Mouse (Mus musculus) ES-E14 (cell line): ENCODE measurements at regions not wholly inside any gene's neighbourhood (a gene's known extent, or its start where the extent isn't known, plus 50 kb on each side); places are given as distances from the start of the nearest gene placed in this dataset.

Experiments
- DNase-seq: peaks from one replicate; pipeline ENCODE4 v3.0.0-alpha.2; 2013; ENCODE audit warnings: low read depth, low spot score
- H3K27ac ChIP-seq: 2 replicates; pipeline ENCODE4 v1.5.1; 2012; ENCODE audit warnings: low read depth, mild to moderate bottlenecking, low read length, moderate library complexity, mixed read lengths; ENCODE audit not compliant: poor library complexity, insufficient read depth, severe bottlenecking
- H3K36me3 ChIP-seq: 2 replicates; pipeline ENCODE4 v1.6.1; 2012; ENCODE audit warnings: mild to moderate bottlenecking, low read length, moderate library complexity, mixed read lengths; ENCODE audit not compliant: control insufficient read depth, poor library complexity, insufficient read depth, severe bottlenecking
- H3K4me1 ChIP-seq, 2 experiments: fragments of 150-350 bp in 1 of 2; sonication (generic) in 1 of 2; 2 replicates each; pipeline ENCODE4 v1.6.1; 2012; ENCODE audit warnings: low read length in 2 of 2, mild to moderate bottlenecking in 1 of 2, mixed read lengths in 1 of 2; ENCODE audit not compliant: control insufficient read depth in 2 of 2, insufficient read depth in 2 of 2, poor library complexity in 1 of 2
- H3K4me3 ChIP-seq, 2 experiments: fragments of 150-350 bp in 1 of 2; sonication (generic) in 1 of 2; 2 replicates each; pipeline ENCODE4 v1.5.1; 2012; ENCODE audit warnings: low read length in 2 of 2, low read depth in 1 of 2, mild to moderate bottlenecking in 1 of 2, mixed read lengths in 1 of 2; ENCODE audit not compliant: insufficient read depth in 1 of 2, poor library complexity in 1 of 2, severe bottlenecking in 1 of 2
- H3K9ac ChIP-seq: 2 replicates; pipeline ENCODE4 v1.6.1; 2012; ENCODE audit warnings: low read depth, mild to moderate bottlenecking, low read length, mixed read lengths; ENCODE audit not compliant: poor library complexity, insufficient read depth, severe bottlenecking
- H3K9me3 ChIP-seq: fragments of 150-350 bp; sonication (generic); 2 replicates; pipeline ENCODE4 v1.6.1; 2012; ENCODE audit warnings: low read depth, mild to moderate bottlenecking, low read length; ENCODE audit not compliant: control insufficient read depth, insufficient read depth
- CHD2 ChIP-seq: IDR thresholded peaks from 2 replicates; pipeline ENCODE4 v1.6.1; 2014; ENCODE audit warnings: mild to moderate bottlenecking, low read depth, low read length, inconsistent platforms
- HCFC1 ChIP-seq: IDR thresholded peaks from 2 replicates; pipeline ENCODE4 v1.6.1; 2012; ENCODE audit warnings: low read length, inconsistent platforms, borderline replicate concordance; ENCODE audit not compliant: insufficient read depth
- MAFK ChIP-seq: IDR thresholded peaks from 2 replicates; pipeline ENCODE4 v1.6.1; 2014; ENCODE audit warnings: mild to moderate bottlenecking, low read depth, low read length, inconsistent platforms; ENCODE audit not compliant: insufficient read depth
- ZC3H11A ChIP-seq: IDR thresholded peaks from 2 replicates; pipeline ENCODE4 v1.6.1; 2012; ENCODE audit warnings: low read depth, mild to moderate bottlenecking, inconsistent platforms, low read length, borderline replicate concordance
- ZNF384 ChIP-seq: IDR thresholded peaks from 2 replicates; pipeline ENCODE4 v1.6.1; 2012; ENCODE audit warnings: low read depth, low read length, inconsistent platforms
- in situ Hi-C, 2 experiments: fragments of 600-800 bp; cut with MboI; formaldehyde crosslinking; loops; one replicate each; pipeline ENCODE4 v1.15.1; 2025; ENCODE audit warnings: low sequenced_read_pairs in 2 of 2, inconsistent platforms in 1 of 2; ENCODE audit not compliant: unreplicated experiment in 2 of 2

- H3K4me3 ChIP-seq = no peak overlapping the region
- H3K9ac ChIP-seq = no peak overlapping the region
- in situ Hi-C loops = no loop called here
- DNase-seq = no peak
- no peak overlapping the region for H3K27ac ChIP-seq
- TF ChIP-seq HCFC1 = no peak
- no peak for TF ChIP-seq CHD2
- TF ChIP-seq MAFK = no peak
- TF ChIP-seq ZC3H11A = no peak
- TF ChIP-seq ZNF384 = no peak
- H3K36me3 ChIP-seq = no peaks in the 10 kb centered on the region
- no peaks in the 10 kb centered on the region for H3K4me1 ChIP-seq
- H3K9me3 ChIP-seq = no peaks in the 10 kb centered on the region
These were observed 542.0 kb downstream of the Plcl1 start for GRCm38 (mm10) chr1:55947618-55948283.

- Histone ChIP-seq H3K4me1 (no peaks in the 10 kb centered on the region), H3K9ac (no peak overlapping the region), H3K36me3 (no peaks in the 10 kb centered on the region), H3K4me3 (no peak overlapping the region), H3K9me3 (no peaks in the 10 kb centered on the region), H3K27ac (no peak overlapping the region)
- in situ Hi-C loops = no loop called here
- no peak for DNase-seq
- TF ChIP-seq MAFK (no peak), ZNF384 (no peak), ZC3H11A (no peak), HCFC1 (no peak), CHD2 (no peak)
These were observed 543.9 kb downstream of the Plcl1 start for GRCm38 (mm10) chr1:55949606-55950005.

- no peaks in the 10 kb centered on the region for H3K9me3 ChIP-seq
- in situ Hi-C loops = no loop called here
These were observed 552.2 kb downstream of the Plcl1 start for GRCm38 (mm10) chr1:55957804-55958445.

GRCm38 (mm10) chr1:55960291-55960690, 554.6 kb downstream of the Plcl1 start:
- no peak overlapping the region for H3K27ac ChIP-seq
- H3K9ac ChIP-seq = no peak overlapping the region
- in situ Hi-C loops = no loop called here
- H3K4me1 ChIP-seq = no peaks in the 10 kb centered on the region
- TF ChIP-seq ZNF384 (no peak), MAFK (no peak), ZC3H11A (peak; percentile 34; the same call in 1 of the 2 replicates), CHD2 (no peak), HCFC1 (no peak)
- no peaks in the 10 kb centered on the region for H3K36me3 ChIP-seq
- DNase-seq = peak; percentile 43
- no peak overlapping the region for H3K4me3 ChIP-seq
- H3K9me3 ChIP-seq = no peaks in the 10 kb centered on the region

More at GRCm38 (mm10) chr1:55957804-55958445, 552.2 kb downstream of the Plcl1 start:
- H3K4me3 ChIP-seq = no peak overlapping the region
- H3K27ac ChIP-seq = no peak overlapping the region
- no peak for DNase-seq
- H3K9ac ChIP-seq = no peak overlapping the region
- TF ChIP-seq HCFC1 = no peak
- no peak for TF ChIP-seq ZC3H11A
- no peak for TF ChIP-seq ZNF384
- no peak for TF ChIP-seq MAFK
- TF ChIP-seq CHD2 = no peak
- H3K36me3 ChIP-seq = no peaks in the 10 kb centered on the region
- no peaks in the 10 kb centered on the region for H3K4me1 ChIP-seq

- no peak for DNase-seq
- no peak overlapping the region for H3K27ac ChIP-seq
- no peak overlapping the region for H3K9ac ChIP-seq
- H3K36me3 ChIP-seq = no peaks in the 10 kb centered on the region
- H3K4me3 ChIP-seq = no peak overlapping the region
- in situ Hi-C loops = no loop called here
- no peaks in the 10 kb centered on the region for H3K9me3 ChIP-seq
- no peaks in the 10 kb centered on the region for H3K4me1 ChIP-seq
- TF ChIP-seq ZC3H11A (no peak), MAFK (no peak), ZNF384 (no peak), CHD2 (no peak), HCFC1 (no peak)
These were observed 558.1 kb downstream of the Plcl1 start for GRCm38 (mm10) chr1:55963867-55964266.
